ENCODE assay signal across 15 mouse cellular contexts in genomic region chr8:61236506-61237268, GRCm38 (mm10). TPM values are rescaled to one million over a fixed set of nuclear protein-coding genes. Genes with fewer than 3 reads are reported as not detected.
A peak's percentile ranks its signal among the peaks of the same experiment; 100 is the strongest.
DNase-seq lines count a peak whose midpoint lies in the region; ATAC-seq and TF ChIP-seq lines count a peak whose summit lies in the region.
"Had no signal": no experiment of that assay in that cellular context is flagged by ENCODE, and none has a peak within 500 bp of the region (broad histone marks: within the 10 kb centered on the region; RNA-seq: fewer than 3 reads in every experiment).

No protein-coding gene starts in this region.

- peaks cover 22% of the 10 kb centered on the region for H3K36me3 ChIP-seq in kidney, embryonic 15.5 days
- H3K36me3 ChIP-seq in forebrain, embryonic 12.5 days (replicated peaks) = peaks cover 20% of the 10 kb centered on the region
- no peaks in the 10 kb centered on the region for H3K36me3 ChIP-seq in liver, embryonic 14.5 days (replicated peaks; ENCODE audit: control insufficient read depth, insufficient read depth, low read depth)
- H3K36me3 ChIP-seq: hindbrain, embryonic 13.5 days had no signal

- no peak overlapping the region for H3K9ac ChIP-seq in kidney, embryonic 15.5 days
- no peak overlapping the region for H3K9ac ChIP-seq in forebrain, embryonic 12.5 days
- H3K9ac ChIP-seq in liver, embryonic 14.5 days (replicated peaks) = no peak overlapping the region
- H3K9ac ChIP-seq: hindbrain, embryonic 13.5 days had no signal

- H3K9me3 ChIP-seq in kidney, embryonic 15.5 days (replicated peaks) = no peaks in the 10 kb centered on the region
- H3K9me3 ChIP-seq in forebrain, embryonic 12.5 days = no peaks in the 10 kb centered on the region
- H3K9me3 ChIP-seq in liver, embryonic 14.5 days (ENCODE audit: control insufficient read depth, low read length) = no peaks in the 10 kb centered on the region
- H3K9me3 ChIP-seq: hindbrain, embryonic 13.5 days had no signal

- H3K27ac ChIP-seq in kidney, embryonic 15.5 days = 0 out of 2 replicates have a peak overlapping the region, but pooled peaks have one; percentile 25
- H3K27ac ChIP-seq in forebrain, embryonic 12.5 days = 0 out of 2 replicates have a peak overlapping the region, but pooled peaks have one; percentile 36
- H3K27ac ChIP-seq in liver, embryonic 14.5 days = no peak overlapping the region
- H3K27ac ChIP-seq: hindbrain, embryonic 13.5 days; layer of hippocampus, adult 2 months had no signal

- no peak for TF ChIP-seq EP300 in liver, embryonic 14.5 days (IDR thresholded peaks at IDR 0.05; ENCODE audit: low read depth)

- peaks cover 42% of the 10 kb centered on the region for H3K4me1 ChIP-seq in kidney, embryonic 15.5 days
- H3K4me1 ChIP-seq in forebrain, embryonic 12.5 days = peaks cover 24% of the 10 kb centered on the region
- peaks cover 0 to 5% of the 10 kb centered on the region in 2 experiments; a peak in 1 of 4 replicates for H3K4me1 ChIP-seq in liver, embryonic 14.5 days (replicated peaks; ENCODE audit: control insufficient read depth in 2 of 2, insufficient read depth in 2 of 2, low read length in 1 of 2)

- DNase-seq in frontal cortex, adult 2 months (ENCODE audit: extremely low spot score in 1 of 2, low spot score in 1 of 2) = peak; percentile 44 to 57
- no peak for DNase-seq in frontal cortex, postnatal 25 days (ENCODE audit: low spot score in 2 of 2)
- DNase-seq in kidney, adult 18-20 months = no peak
- no peak for DNase-seq in liver, embryonic 14.5 days (ENCODE audit: low read depth in 3 of 3, low spot score in 3 of 3)
- no peak for DNase-seq in urinary bladder, postnatal 36 days (ENCODE audit: low spot score in 2 of 2)
- DNase-seq: B cell, adult 2 months; lung, postnatal 14 days; spleen, adult 18-20 months; thymus, adult 2 months had no signal

- H3K27me3 ChIP-seq in kidney, embryonic 15.5 days = no peaks in the 10 kb centered on the region
- H3K27me3 ChIP-seq in forebrain, embryonic 12.5 days = no peaks in the 10 kb centered on the region
- no peaks in the 10 kb centered on the region for H3K27me3 ChIP-seq in liver, embryonic 14.5 days (ENCODE audit: control insufficient read depth, insufficient read depth, low read length)
- H3K27me3 ChIP-seq: hindbrain, embryonic 13.5 days had no signal

- no peak; the same call in 1 of the 2 replicates for ATAC-seq in kidney, embryonic 15.5 days (replicated peaks; ENCODE audit: low FRiP score)
- ATAC-seq in forebrain, embryonic 12.5 days (ENCODE audit: low FRiP score) = peak; percentile 39; the same call in 1 of the 2 replicates
- peak; percentile 47; the same call in 1 of the 2 replicates for ATAC-seq in liver, embryonic 14.5 days (ENCODE audit: insufficient read depth)
- no peak for ATAC-seq in cerebellum, adult (ENCODE audit: insufficient number of reproducible peaks, low FRiP score, low TSS enrichment)
- ATAC-seq: activated CD4-positive, CD25-positive, alpha-beta regulatory T cell, adult 4 months had no signal

- 50% methylated on average over 9 of the region's 9 CpGs for WGBS in kidney, embryonic 15.5 days
- WGBS in forebrain, embryonic 12.5 days = 84% methylated on average over 9 of the region's 9 CpGs
- 32% methylated on average over 9 of the region's 9 CpGs for WGBS in liver, embryonic 14.5 days (ENCODE audit: insufficient replicate concordance)

- no peak for TF ChIP-seq CTCF in liver, embryonic 14.5 days (IDR thresholded peaks at IDR 0.05; ENCODE audit: low read depth)

- 0 out of 2 replicates have a peak overlapping the region, but pooled peaks have one; percentile 3 for H3K4me2 ChIP-seq in kidney, embryonic 15.5 days
- no peak overlapping the region for H3K4me2 ChIP-seq in forebrain, embryonic 12.5 days
- no peak overlapping the region for H3K4me2 ChIP-seq in liver, embryonic 14.5 days (ENCODE audit: low read depth)
- H3K4me2 ChIP-seq: hindbrain, embryonic 13.5 days had no signal

- H3K4me3 ChIP-seq in kidney, embryonic 15.5 days (replicated peaks) = no peak overlapping the region
- no peak overlapping the region for H3K4me3 ChIP-seq in forebrain, embryonic 12.5 days (replicated peaks)
- no peak overlapping the region for H3K4me3 ChIP-seq in liver, embryonic 14.5 days (ENCODE audit: insufficient read depth in 1 of 2, low read depth in 2 of 2, low read length in 2 of 2)
- H3K4me3 ChIP-seq: hindbrain, embryonic 13.5 days; layer of hippocampus, adult 2 months had no signal

RNA-seq across cellular contexts. Expression of gene Sh3rf1, which starts 13.0 kb away (rescaled TPM):
- 15.8 and 19.4 TPM in 2 replicates for polyA plus RNA-seq in frontal cortex, adult 2 months (2012; rRNA removed)
- 21.4 and 22.4 TPM in 2 replicates for polyA plus RNA-seq in kidney, embryonic 15.5 days (2015; fragmentation: Nextera tagmentation; extraction: Ambion mirVana)
- polyA plus RNA-seq in forebrain, embryonic 12.5 days (2016; fragmentation: Nextera tagmentation; extraction: Ambion mirVana) = 30.2 and 31.3 TPM in 2 replicates
- 0.55 and 0.61 TPM in 2 replicates for polyA plus RNA-seq in liver, embryonic 14.5 days (2012; rRNA removed)
- polyA plus RNA-seq in liver, embryonic 14.5 days (2014; fragmentation: Nextera tagmentation; extraction: Ambion mirVana) = 0.75 and 0.85 TPM in 2 replicates

Comparison
In these comparisons a context has a peak if more than half of its experiments do, and no peak if none do; other contexts are left out.
1. DNase-seq: peak in frontal cortex, adult 2 months (2 of 2); none in frontal cortex, postnatal 25 days (0 of 2), kidney, adult 18-20 months (single experiment), liver, embryonic 14.5 days (0 of 3) and urinary bladder, postnatal 36 days (0 of 2).
2. ATAC-seq: peak in forebrain, embryonic 12.5 days (single experiment) and liver, embryonic 14.5 days (single experiment); none in kidney, embryonic 15.5 days (single experiment) and cerebellum, adult (single experiment).